Mouse (Mus musculus) adrenal gland (tissue): ENCODE measurements around the gene Best1.
"Not testable (repeated sequence)": the region's sequence is repeated elsewhere in the genome, so short reads cannot be mapped to it uniquely, and the experiment has no call there.

ENCODE experiments used
- intact Hi-C: fragments of 180-260 bp; cut with DNase I; formaldehyde crosslinking; loops from one replicate; pipeline ENCODE4 v1.15.1; 2025

Best1 gene

DNA sequence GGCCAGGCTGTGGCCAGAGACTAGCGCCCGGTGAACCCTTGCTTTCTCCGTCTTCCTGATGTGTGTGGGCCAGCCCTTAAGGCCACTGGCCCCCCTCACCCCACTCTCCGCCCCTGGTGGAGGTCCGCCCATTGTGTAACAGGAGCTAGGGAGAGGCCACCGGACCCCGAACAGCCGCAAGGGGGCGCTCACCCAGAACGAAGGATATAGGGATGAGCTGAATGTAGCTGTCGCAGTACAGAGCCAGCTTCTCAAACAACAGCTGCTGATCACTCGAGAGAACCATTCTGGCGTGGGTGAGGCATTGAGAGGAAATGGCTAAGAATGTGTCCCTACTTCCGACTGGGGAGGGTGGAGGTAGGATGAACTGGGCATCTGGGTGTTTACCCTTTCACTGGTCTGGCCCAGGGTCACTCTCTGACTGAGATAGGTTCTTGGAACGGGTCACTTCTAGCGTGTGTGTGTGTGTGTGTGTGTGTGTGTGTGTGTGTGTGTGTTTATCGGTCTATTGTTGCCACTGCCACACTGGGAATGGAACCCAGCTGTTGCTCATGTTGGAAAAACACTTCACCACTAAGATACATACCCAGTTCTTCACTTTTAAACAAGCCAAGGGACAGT, 8.3 kb downstream of the Best1 start:
- intact Hi-C loops, result no loop called here

DNA sequence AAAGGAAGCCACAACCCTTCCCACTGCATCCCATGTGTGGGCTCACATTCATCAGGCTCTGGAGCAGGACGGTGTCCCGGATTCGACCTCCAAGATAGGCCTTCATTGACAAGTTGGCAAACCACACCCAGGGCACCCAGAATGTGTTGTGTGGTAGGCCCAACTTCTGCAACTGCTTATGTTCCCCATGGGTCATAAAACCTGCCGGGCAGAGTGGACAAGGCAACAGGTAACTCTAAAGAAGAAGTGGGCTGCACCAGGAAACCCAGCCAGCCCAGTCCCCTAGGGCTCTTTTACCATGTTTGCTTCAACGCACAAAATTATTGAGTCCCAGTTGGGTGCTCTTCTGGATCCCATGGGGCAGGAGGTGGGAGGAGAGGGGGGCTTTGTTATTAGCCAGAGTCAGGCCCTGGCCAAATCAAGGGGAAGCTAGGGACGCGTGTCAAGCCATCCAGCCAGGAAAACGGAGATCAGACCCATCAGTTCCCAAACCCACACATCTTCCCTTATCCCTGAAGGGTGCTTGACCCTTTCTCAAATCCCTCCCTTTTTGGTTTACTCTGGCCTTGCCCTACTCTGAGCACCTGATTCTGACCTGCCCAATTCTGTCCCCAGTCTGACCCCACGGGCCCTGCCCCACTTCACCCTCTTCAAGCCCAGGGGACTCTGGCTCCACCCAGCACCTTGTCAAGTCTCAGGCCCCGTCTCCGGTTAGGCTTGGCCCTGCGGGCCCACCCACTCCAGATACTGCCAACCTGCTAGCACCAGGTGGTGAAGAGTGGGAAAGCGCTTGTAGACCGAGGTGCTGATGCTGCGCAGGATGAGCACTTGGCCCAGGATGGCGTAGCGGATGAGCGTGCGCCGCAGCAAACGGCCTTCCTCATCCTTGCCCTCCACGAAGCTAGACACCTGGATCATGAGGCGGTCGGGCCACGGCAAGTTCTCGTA, 9.1 kb downstream of the Best1 start:
- intact Hi-C loops, result no loop called here

DNA sequence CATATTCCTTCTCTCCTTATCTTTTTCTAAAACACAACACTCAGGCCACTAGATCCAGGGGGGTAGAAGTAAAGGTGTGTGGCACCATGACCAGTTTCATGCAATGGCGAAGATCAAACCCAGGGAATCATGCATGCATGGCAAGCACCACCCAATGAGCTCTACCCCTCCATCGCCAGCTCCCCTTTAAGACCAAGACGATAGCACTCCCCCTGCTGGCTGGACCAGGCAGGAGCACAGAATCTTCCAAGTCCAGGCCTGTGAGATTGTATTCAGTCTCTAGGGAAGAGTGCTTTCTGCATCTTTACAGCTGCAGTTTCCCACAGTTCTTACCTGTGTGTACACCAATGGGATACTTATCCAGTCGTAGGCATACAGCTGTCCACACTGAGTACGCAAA, 10.1 kb downstream of the Best1 start:
- intact Hi-C loops, result no loop called here

DNA sequence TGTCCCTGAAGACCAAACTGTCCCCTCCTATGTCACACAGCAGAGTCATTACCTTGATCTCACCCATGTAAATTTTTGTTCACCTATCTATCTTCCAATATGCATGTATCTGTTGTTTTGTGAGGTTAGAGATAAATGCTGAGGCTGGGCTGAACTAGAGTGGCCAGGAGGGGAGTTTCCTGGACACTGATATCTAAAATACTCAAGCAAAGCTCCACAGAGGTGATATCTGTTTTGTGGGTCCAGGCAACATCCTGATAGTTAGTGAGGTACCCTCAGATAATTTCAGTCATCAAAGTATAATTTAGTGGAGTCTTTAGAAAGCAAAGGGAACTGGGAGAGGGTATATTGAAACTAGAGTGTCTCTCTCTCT, 11.6 kb downstream of the Best1 start:
- intact Hi-C loops, result loop anchor here (1.0 kb wide), 1 partner anchor 73 kb away; no protein-coding TSS in a partner anchor

DNA sequence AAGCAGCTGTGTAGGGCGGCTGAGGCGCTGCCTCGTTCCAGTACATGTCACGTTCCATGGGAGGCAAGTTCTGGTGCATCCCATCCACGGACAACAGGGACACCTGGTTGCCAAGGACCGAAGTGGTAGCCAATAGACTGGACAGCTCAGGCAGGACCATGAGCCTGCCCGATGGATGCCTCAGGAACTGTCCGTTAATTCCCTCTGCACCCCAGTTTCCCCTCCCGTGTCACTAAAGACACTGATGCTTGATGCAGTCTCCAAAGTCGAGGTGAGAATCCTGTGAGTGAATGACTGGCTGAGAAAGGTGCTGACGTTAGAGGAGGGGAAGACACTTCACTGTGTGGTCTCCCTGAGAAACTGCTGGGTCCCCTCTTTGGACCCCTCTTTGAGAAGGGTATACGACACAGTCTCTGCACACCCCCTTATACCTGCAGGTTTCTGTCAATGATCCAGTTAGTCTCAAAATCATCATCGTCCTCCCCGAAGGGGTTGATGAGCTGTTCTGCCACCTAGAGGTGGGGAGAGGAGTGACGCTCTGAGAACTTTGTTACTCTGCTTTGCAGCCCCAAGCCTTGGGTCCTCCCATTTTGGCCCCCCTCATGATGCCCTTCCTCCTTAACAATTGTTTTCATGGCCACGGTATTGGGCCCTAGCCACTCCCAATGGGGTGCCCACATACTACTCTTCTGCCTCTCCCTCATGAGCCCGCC, 12.1 kb downstream of the Best1 start:
- intact Hi-C loops, result loop anchor here (1.0 kb wide), 1 partner anchor 72 kb away; no protein-coding TSS in a partner anchor

DNA sequence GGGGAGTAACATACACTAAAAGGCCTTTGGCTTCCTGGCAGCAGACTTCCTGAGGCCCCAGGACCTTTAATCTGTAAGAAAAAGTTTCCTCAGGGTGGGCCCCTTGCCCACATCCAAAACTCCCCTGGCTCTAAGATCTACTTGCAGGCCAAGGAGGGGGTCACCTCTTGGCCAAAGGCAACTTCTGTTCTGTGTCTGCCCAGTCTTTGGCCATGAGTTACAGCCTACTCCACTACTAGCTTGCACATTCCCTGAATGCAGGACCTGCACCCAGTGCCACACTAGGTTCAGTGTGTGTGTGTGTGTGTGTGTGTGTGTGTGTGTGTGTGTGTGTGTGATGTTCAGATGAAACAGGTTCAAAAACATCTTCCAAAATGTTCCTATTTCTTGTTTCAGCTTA, 13.8 kb downstream of the Best1 start:
- intact Hi-C loops, result no loop called here

DNA sequence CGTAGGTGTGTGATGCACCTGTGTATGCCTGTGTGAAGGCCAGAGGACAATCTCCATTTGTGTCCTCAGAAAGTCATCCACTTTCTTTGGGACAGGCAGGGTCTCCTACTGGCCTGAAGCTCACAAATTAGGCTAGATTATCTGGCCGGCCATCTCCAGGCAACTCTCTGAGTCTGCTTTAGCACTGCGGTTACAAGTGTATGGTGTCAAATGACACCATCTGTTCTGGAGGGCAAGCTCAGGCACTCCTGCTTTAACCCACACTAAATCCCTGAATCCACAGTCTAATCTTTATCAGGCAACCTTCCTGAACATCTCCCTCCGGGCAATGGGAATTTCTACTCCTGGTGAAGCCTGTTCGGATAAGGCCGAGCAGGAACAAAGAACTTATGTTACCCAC, 14.2 kb downstream of the Best1 start:
- intact Hi-C loops, result no loop called here

DNA sequence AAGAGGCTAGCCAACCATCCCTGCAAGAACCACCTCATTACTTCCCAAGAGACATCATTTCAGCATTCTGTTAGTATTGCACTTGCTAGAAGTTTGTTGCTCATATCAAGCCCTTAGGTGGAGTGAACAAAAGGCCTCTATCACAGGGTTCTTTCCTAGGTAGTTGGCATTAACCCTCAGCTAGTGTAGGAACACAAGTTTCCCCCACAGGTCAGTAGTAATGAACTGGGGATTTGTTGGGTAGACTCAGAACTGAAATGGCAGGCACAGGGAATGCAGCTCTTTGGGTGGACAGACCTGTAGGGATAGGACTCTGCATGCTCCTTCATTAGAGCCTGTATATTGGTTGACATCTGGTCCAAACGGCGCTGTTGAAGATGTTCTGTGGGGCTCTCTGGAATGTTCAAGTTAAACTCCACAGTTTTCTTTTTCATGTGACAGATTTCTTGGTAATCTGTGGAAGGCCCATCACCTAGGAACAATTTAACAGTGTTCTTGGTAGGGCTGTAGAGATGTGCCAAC, 15.5 kb downstream of the Best1 start:
- intact Hi-C loops, result no loop called here

DNA sequence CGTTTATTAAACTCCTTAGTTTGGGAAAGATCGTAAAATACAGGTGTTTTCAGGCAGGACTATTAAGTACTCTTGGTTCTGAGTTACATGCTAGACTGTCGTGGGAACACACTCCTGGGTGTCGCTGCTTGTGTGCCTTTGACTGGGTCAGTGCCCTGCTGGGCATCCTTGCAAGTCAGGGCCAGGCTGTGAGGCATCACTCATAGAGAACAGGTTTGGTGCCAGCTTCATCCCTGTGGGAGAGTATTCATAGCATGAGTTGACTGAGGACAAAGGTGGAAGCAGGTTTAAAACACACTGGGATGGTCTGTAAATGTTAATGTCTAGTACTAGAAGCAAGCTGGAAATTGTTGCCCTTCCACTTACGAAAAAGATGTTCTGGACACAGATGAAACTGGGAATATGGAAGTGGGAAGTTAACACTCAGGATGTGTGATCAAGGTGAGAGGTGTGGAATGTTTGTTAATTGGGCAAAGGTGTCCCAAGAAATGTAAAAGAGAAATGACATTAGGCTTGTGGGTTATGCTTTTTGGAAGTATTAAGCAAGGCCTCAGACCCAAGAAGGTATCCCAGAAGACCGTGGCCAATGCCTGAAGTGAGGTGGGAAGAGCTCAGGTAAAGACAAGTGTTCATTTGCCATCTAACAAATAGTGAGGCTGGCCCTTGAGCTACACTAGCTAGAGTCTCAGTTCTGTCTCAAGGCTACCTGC, 16.1 kb downstream of the Best1 start:
- intact Hi-C loops, result no loop called here

DNA sequence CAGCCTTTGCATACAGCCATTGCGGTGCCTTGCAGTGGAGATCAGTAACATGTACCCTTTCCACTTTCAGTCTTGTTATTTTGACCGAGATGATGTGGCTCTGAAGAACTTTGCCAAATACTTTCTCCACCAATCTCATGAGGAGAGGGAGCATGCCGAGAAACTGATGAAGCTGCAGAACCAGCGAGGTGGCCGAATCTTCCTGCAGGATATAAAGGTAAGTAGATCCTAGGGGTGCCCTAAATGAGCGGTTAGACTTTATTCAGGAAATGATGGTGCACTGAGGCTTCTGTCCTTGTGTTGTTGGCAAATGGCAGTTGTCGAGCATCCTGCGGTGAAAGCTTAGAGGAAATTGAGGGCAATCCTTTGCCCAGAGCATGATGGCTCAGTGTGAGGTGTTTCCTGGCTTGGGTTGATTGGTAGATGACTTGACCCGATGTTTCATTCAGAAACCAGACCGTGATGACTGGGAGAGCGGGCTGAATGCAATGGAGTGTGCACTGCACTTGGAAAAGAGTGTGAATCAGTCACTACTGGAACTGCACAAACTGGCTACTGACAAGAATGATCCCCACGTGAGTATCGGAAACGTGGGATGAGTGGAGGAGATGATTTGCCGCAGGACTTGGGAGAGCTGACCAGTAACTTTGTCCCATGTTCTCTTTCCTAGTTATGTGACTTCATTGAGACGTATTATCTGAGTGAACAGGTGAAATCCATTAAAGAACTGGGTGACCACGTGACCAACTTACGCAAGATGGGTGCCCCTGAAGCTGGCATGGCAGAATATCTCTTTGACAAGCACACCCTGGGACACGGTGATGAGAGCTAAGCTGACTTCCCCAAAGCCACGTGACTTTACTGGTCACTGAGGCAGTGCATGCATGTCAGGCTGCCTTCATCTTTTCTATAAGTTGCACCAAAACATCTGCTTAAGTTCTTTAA, 17.1 kb downstream of the Best1 start:
- intact Hi-C loops, result no loop called here

DNA sequence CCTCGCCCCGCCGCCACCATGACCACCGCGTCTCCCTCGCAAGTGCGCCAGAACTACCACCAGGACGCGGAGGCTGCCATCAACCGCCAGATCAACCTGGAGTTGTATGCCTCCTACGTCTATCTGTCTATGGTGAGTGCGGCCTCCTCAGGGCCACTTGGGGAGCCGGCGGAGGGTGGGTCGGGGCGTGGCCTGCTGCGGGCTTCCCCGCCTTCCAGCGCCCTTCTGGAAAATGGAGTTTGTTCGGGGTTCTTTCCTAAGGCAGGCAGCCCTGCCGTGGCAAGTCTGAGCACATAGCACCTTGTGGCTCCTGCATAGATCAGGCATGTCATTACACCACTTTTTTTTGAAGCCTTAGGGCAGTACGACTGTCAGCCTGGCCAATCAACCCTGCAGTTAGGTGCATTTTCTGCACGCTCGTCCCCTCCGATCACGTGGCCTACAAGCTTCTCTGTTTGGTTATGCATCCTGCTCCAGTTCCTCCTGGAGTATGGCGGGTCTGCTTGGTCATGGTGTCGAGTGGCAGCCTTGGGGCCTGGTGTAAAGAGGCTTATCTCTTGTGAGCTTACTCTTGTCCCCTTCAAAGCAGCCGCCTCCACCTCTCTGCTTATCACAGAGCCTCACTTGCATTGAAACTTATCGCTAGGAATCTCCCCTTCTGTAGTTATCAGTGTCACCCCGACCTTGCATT, 18.4 kb downstream of the Best1 start:
- intact Hi-C loops, result no loop called here

DNA sequence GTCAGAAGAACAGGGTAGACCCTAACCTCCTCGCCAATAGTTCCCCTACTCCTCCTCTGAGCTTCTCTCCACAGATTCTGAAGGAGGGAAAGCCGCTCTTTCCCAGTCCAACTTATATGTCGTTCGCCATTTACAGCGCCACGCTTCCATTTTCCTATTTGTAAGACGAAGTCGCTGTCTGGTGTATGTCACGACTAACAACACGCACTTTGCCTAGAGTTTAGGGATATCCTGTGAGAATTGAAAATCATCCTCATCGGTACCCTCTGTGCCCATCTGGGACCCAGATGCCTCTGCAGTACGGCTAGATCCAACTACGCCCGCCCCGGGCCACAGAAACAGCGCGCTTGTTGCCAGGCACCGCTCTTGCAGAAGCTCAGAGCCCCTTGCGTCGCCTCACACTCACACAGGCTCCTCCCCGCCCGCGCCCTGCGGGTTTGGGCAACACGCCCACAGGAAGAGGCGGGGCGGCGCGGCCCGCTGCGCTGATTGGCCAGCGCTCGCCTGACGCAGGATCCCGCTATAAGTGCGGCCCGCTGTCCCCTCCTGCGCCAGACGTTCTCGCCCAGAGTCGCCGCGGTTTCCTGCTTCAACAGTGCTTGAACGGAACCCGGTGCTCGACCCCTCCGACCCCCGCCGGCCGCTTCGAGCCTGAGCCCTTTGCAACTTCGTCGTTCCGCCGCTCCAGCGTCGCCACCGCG, 19.1 kb downstream of the Best1 start:
- intact Hi-C loops, result no loop called here

DNA sequence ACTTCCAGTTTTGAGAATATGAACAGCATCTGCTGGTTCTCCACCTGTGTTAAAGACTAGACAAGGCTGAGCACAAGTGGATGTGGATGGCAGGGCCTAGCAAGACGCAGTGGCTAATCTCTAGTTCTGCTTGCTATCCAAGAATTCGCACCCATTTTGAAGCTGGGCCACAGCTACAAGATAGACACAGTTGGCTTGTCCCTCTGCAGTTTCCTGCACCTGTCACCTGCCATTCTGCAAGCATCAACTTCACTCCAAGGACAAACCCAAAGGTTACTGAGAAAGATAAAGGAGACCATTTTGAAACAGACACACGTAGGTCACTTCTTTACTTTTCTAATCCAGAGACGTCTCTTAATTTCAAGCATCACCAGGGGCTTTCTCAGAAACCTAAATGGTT, 19.8 kb downstream of the Best1 start:
- intact Hi-C loops, result no loop called here

DNA sequence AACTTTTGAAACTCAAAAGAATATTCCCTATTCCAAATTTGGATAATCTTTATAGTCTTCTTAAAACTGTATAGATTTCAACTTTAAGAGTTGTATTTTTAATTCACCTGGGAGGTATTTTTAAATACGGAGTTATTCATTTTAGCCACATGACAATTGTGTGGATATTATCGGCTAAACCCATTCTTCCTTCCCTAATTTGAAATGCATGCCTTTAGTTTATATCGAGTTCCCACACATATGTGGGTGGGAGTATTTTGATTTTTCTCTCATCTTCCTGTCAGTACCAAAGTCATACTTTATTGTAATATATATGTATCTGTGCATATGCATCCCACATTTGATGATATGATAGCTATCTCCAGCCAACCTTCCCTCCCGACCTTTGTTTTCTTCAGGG, 21.2 kb downstream of the Best1 start, which contains the start of gene Fth1:
Gene Fth1 (plus strand): TSS at position 341 of the 400 bp plus-strand sequence.
- intact Hi-C loops, result no loop called here

DNA sequence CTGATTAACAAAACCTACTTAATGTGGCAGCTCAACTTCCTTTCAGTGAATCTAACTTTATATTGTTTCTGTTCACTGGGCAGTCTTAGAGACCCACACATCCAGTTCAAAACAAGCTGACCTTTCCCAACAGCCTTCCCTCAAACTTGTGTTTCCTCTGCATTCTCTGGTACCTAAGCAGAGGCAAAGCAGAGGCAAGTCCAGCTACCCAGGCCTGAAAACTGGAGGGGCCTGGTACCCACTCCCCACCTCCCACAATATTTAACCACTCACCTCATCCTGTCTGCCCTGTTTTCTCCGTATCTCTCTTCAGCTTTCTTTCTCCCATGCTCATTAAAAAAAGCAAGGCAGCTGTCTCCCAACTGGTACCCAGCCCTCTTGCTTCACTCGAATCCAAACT, 22.3 kb downstream of the Best1 start:
- intact Hi-C loops, result no loop called here

DNA sequence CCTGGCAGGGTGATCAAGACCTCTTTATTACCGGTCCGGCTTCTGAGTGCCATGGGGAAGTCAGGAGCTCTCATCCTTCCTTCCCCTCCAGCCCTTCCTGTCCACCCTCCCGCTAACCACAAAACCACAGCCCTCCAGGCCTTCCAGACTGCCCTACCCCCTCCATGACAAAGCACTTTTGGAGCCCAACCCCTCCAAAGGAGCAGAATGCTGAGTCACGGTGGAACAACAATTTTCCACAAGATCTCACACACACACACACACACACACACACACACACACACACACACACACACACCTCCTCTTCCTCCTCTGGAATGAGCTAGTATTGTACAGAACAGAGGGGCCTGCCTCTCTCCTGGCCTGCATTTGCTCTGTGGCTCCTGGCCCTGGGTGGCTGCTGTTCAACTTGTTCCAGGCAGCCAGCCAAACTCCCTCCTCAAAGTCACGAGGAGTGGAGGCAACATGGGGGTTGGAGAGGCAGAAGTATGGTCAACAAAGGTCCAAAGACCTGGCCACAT, 22.9 kb downstream of the Best1 start:
- intact Hi-C loops, result no loop called here

DNA sequence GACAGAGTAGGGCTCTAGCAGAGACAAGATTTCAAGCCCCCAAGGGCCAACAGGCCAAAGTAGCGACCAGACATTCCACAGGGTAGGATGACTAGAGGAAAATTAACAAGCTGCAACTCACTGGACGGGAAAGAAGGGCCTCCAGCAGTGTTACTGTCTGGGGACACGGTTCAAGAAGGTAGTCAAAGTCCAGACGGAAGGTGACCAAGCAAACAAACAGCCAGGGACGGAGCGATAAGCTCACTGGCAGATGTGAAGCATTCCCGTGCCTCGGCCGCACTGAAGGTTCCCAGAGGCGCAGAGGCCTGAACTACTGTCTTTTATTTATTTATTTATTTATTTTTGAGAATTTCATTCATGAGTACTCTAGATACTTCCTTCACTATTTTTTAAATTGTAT, 24.3 kb downstream of the Best1 start:
- intact Hi-C loops, result no loop called here

DNA sequence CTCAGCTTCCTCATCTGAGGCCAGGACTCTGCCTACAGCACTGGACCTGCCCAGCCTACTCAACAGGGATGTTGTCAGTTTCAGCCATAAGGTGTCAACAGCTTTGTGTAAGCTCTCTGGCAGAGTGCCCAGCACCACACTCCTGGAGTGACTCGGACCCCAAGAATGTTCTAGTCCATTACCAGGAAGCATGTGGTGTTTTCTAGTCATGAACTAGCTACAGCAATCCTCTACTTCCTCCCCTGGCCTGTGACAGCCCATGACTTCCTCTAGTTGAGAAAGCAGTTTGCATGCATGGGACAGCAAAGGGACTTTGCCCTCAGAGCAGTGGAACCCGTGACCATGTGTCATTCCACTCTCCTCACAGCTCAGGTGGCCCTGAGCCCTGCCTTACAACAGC, 26.6 kb downstream of the Best1 start:
- intact Hi-C loops, result not testable (repeated sequence)
